Mouse (Mus musculus) cerebellum, postnatal 10 days (tissue): ENCODE measurements around the gene Spats1.
"Not testable (repeated sequence)": the region's sequence is repeated elsewhere in the genome, so short reads cannot be mapped to it uniquely, and the experiment has no call there.

Experiments used
- DNase-seq, 2 experiments: peaks; one replicate each; pipeline ENCODE4 v3.0.0; 2021; ENCODE audit warnings: mixed read lengths in 2 of 2

Spats1 gene

DNA sequence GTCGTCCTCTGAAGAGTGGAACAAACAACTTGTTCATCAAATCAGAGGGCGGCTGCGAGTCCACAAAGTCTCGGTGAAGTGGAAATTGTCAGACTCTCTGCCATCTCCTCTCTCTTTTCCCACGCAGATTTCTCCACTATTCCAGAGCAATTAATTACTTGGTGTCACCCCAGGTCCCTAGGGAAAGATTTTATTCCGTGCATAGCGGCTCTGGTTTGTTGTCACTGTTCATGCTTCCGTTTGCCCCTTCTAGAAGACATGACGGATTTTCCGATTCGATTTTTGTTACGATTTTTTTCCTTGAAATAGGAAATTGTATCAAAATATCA is 41.0 kb downstream of the Spats1 start:
- no peak for DNase-seq

DNA sequence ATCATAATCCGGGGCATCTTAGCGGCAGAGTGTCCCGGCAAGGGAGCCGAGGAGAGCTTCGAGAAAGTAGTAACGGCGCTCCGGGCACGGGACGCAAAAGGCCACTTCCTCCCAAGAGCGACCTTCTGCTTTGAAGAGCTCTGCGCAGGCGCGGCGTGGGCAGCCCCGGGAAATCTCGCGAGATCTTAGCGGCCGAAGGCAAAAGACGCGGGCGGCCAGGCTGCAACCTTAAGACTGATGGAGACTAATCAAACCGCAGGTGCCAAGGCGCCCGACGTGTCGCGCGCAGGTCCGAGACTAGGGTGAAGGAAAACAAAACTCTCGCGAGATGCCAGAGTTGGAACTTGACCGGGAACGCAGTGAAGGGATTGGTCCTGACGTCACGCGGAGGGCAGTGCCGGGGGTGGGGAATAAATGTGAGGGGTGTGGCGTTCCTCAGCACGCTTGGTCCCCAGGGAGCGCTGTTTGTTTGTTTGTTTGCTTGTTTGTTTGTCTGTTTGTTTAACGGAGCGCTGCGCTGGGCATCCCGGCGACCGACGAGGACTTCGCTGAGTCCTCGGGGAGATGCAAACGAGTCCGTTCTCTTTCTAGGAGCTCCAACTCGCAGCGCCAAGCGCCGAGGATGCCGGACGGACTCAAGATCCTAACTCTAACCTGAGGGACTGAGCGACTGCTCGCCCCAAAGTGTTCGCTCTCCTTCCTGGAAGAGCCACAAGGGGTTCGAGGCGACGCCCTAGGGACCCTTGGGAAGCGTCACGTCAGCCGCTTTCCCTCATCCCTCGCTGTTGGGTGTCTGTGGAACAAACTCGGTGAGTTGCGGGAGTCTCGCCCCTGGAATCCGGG is 41.6 kb downstream of the Spats1 start, which contains the start of gene Cdc5l:
Gene Cdc5l (minus strand): TSS at position 319 of the 843 bp plus-strand sequence.
- DNase-seq = peak; percentile 99

DNA sequence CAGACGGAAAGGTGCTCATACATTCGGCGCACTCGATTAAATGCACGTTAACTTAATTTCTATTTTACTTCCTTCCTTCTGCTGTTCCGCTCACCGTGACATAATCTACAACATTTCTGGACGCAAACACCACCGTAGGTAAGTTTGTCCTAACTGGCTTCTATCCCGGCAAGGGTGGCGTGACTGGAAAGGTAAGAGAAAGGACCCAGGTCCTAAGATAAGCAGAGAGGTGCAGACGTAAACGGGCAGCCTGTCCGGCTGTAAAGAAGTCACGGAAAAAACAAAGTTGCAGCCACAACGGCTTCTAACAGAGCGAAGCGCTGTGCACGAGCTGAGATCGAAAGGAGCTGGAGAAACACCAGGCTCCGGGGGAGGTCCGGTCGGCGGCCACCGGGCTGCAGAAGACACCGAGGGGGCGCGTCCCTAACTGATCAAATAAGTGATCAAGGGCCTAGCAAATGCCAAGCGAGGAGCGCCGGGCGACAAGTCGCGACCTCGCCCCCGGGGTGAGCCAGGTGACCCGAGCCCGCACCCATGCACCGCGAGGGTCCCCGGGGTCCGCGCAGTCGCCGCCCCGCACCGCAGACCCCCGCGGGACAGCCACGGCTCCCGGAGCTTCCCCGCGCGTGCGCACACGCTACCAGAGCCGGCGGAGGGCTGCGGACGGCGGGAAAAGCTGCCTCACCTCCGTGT is 42.4 kb downstream of the Spats1 start:
- DNase-seq = no peak

DNA sequence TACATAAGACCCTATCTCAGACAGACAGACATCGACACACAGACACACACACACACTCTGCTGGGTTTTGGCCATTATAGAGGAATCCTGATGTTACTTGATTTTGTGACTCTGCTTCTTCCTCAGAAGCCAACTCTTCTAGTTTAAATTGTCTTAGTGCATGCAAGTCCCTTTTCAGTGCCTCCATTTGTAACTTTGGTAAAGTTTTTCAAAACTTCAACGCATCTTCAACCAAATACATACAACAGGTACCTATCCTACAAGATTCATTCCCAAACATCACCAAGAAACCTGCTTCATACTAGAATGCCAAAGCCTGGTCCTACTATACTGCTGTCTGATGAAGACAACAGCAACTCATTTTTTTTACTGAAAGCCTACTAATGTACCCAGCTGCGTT is 43.2 kb downstream of the Spats1 start:
- DNase-seq = no peak

DNA sequence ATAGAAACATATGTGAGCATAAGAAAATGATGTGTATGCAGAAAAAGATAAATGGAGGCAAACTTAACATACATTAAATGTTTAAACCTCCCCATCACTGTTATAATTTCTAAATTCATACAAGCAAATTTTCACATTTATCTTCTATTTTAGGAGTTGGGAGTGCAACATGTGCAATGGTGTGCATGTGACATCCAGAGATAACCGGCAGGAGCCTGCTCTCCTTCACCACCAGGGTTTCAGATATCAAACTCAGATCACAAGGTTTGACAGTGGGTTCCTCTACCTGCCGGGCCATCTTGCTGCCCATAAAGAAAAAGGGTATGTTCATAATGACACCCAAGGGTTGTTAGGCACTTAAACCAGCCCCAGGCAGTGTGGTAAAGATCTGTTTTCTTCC is 57.8 kb downstream of the Spats1 start:
- no peak for DNase-seq

DNA sequence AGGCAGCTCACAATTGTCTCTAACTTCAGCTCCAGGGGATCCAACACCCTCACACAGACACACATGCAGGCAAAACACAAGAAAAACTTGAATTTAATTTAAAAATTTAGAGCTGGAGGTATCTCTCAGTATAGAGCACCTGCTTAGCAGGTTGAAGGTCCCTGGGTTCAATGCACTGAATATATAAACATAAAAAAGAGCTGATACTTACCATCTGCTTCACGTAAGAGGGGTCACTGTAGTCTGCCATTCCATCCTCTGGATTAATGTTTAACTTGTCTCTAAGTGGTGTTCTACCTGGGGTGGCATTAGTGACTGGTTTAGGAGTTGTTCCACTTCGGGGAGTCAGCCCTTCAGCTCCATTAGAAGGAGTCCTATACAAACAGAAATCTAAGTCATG is 63.6 kb downstream of the Spats1 start:
- DNase-seq = not testable (repeated sequence)

DNA sequence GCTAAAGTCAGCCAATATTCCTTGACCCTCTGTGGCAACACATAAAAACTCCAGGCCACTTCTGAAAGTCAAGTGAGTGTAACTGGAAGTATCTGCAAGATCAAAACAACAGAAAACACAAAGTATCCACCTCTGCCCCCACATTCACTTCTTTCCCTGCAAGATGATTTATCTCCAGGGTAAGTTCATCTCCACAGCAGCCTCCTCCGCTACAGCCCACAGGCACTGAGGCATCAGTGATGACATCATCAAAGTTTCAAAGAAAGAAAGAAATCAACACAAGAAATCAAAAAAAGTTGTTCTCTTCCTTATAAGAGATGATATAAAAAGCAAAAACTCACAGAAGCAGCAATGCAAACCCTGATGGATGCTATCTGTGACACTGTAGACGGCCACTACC is 66.5 kb downstream of the Spats1 start:
- no peak for DNase-seq

DNA sequence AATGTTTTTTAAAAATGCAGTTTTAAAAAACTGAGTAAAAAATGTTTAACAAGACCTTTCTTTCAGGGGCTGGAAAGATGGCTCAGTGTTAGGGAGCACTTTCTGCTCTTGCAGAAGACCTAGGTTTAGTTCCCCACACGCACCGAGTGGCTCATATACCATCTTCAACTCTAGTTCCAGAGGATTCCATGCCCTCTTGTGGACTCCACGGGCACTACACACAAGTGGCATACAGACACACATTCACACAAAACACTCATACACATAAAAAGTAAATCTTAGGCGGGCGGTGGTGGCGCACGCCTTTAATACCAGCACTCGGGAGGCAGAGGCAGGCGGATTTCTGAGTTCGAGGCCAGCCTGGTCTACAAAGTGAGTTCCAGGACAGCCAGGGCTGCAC is 68.9 kb downstream of the Spats1 start:
- DNase-seq = peak; percentile 31 to 34

DNA sequence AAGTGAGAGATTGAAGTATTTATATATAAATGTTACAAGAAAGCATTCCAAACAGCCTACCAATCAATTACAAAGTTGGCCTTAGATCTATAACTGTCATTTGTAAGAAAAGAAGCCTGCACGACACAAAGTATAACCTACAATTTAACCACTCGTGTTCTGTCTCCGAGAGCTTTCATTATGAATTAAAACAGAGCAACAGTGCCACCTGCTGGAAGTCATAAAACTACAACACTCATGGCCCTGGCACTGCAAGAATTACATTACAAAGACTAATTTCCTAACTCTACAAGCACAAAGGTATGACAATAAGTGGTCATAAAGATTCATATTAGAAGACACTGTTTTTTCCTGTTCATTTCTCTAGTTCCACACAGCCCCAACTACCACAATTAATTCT is 72.0 kb downstream of the Spats1 start:
- DNase-seq = peak; percentile 74 to 81

DNA sequence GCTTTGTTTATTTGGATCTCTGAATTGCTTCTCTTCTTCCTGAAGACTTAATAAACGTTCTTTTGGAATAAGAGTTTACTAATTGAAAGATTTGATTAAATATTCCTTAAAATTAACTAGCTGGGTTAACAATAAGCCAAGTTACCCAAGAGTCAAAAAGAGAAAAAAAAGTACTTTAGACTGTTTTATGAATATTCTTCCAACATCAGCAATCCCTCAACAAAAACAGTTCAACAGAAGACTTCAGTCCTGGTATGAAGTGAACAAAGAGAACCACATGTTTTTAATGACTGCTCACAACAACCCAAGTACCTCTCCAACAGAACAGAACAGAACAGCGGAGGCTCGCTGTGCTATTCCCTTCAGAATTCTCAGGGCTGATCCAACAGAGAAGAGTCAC is 72.6 kb downstream of the Spats1 start:
- DNase-seq = no peak

DNA sequence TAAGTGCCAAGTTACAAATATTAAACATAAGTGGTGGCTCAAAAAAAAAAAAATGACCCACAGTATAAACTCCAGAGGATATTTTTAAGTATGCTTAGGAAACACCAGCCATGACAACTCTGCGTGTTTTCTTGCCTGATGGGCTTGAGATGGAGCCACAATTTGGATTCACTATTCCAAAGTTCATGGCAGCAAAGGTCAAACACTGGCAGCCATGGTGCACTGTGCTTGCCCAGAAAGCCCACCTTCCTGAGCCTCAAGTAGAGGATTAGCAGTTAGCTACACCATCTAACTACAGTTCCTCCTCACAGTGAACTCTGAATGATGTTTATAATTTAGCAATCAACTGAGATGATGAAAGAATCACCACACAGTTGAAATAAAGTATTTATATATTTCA is 73.1 kb downstream of the Spats1 start:
- no peak for DNase-seq

DNA sequence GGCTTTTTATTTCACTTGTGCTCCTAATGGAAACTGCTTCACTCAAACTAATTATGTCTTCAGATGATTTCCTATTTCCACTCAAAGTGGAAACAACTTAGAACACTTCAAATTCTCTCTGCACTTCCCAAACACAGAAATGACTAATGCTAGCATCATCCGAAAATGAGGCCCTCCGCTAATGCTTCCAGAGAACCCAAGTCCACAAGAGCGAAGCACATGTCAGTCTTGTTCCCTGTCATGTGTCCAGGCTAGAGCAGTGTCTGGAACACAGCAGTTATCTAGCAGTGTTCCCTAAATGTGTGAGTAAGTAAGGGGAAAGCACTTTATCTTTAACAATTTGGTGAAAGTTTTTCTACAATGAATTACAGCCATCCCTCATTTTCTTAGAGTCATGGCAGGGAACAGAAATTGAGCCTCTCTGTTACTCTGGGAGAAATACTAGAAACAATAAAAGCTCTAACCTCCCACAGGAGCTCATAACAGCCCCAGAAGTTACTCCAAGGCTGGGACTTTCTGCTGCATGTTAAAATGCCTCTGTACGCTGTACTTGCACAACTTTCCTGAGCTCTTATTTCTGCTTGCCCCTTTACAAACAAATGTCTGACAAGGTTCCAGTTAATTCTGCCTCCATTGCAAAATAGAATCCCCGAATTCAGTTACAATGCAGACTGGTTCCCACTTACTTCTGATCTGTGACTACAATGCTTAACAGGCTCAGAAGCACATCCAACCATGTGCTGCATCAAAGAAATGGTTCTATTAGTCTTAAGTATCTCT is 73.9 kb downstream of the Spats1 start:
- no peak for DNase-seq

DNA sequence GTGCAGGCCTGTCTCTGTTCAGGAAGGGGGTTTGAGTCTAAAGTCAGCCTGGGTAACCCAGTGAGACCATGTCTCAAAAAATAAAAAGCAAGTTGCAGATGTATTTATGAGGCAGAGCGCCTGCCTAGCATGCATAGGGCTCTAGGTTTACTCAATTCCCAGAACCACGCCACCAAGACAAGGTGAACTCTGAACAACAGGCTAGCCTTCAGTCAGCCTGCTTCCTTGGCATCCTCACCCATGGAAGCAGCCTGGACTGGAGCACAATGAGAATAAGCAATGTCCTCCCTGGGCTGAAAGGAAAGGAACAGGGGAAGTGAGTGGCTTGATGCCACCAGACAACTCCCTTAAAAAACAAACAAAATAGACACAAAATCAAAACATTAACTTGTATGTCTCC is 77.2 kb downstream of the Spats1 start:
- no peak for DNase-seq

DNA sequence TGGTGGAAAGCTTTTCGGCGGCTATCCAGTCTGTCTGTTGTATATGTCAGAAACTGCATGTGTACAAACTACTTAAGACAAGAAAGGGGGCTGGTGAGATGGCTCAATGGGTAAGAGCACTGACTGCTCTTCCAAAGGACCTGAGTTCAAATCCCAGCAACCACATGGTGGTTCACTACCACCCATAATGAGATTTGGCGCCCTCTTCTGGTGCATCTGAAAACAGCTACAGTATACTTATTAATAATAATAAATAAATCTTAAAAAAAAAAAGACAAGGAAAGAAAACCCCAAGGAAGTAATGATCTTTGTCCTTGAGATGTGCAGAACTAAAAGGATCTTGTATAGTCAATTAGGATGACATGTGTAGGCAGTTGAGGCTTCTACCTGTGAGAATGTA is 77.7 kb downstream of the Spats1 start:
- DNase-seq = no peak

DNA sequence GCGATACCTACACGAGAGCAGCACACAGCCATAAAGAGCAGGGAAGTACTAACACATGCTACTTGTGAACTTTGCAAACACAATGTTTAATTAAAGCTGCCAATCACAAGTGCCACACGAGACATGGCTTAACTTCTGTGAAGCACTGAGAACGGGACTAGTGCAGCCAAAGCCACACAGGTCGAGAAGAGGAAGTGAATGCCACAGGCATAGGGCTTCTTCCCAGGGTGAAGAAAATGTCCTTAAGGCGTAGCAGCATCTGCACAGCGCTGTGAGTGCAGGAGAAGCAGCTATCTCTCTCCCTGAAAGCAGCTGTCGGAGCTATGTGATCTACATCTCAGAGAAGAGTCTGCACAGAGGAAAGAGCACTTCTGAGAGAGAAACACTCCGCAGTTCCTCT is 80.6 kb downstream of the Spats1 start:
- no peak for DNase-seq

DNA sequence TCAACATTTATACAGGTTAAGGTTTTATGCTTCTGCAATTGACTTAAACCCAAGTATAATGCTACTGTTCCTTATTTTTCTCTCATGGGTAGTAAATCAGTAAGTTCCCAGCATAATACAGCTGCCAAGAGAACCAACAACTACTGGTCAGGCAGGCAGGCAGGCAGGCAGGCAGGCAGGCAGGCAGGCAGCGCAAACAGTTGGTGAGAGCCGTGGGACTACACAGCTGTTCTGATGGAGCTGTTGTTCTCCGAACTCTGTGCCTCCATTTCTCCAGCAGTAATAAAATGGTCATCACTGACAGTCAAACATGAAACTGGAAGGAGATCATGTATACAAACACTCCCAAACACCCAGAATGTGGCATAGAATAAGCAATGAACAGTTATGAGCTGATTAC is 81.5 kb downstream of the Spats1 start:
- no peak for DNase-seq
